Mouse (Mus musculus): ENCODE data around the gene Lama2. TPM values are rescaled to one million over a fixed set of nuclear protein-coding genes. Genes with fewer than 3 reads are reported as not detected.

Lama2 gene
- total and polyA plus RNA-seq, 3 experiments: not detected

DNA sequence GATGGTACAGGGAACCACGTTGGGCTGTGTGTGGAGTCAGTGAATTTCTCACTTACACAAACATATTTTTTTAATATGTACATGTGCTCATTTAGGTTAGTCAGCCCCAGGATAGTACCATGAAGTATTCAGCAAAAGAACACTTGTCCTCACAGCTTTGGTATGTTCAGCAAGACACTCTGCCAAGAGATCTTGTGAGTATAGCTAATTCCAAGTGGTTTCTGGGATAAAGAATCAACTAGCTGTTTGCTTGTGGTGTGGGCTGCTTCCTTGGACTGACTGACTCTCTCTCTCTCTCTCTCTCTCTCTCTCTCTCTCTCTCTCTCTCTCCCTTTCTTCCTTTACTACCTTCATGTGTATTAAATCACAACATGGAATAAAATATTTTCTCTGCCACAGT lies 241.3 kb downstream of the Lama2 start:
- TF ChIP-seq ETS1 (IDR thresholded peaks at IDR 0.05; ENCODE audit: low read depth, low read length) (no peak), CTCF (IDR thresholded peaks at IDR 0.05 in 2 of 3, conservative IDR thresholded peaks at IDR 0.05 in 1 of 3; ENCODE audit: control insufficient read depth in 1 of 3, insufficient read depth in 1 of 3, low read depth in 2 of 3, low read length in 3 of 3, poor library complexity in 1 of 3, severe bottlenecking in 1 of 3) (no peak), E2F4 (IDR thresholded peaks at IDR 0.05; ENCODE audit: borderline replicate concordance, low read depth, low read length) (no peak), MAZ (IDR thresholded peaks at IDR 0.05; ENCODE audit: low read depth, low read length) (no peak), MAX (IDR thresholded peaks at IDR 0.05; ENCODE audit: low read length) (no peak), UBTF (IDR thresholded peaks at IDR 0.05; ENCODE audit: borderline replicate concordance, insufficient read depth, low read depth, low read length) (no peak), NELFE (IDR thresholded peaks at IDR 0.05; ENCODE audit: low read depth, low read length) (no peak), BHLHE40 (IDR thresholded peaks at IDR 0.05; ENCODE audit: borderline replicate concordance, low read depth, low read length) (no peak), POLR2AphosphoS5 (IDR thresholded peaks at IDR 0.05; ENCODE audit: borderline replicate concordance, low read depth, low read length) (no peak), GATA1 (IDR thresholded peaks at IDR 0.05; ENCODE audit: low read depth, low read length) (no peak), ZKSCAN1 (IDR thresholded peaks at IDR 0.05; ENCODE audit: low read depth, low read length) (no peak)

DNA sequence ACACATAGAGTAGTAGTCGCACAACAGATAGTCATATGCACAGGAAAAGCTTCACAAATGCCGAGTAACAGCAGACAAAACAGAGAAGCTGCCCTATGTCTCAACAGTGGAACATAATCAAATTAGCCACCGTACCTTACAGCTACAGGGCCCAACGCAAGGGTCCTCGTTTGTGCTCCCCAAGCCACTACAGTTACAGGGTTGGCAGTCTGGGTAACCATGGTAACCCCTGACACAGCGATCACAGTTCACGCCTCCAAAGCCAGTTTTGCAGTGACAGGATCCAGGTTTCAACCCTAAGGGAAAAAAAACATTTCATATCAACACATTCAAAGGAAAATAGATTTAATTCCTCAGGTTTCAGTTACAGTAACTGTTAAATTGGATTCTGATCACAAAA lies 275.3 kb downstream of the Lama2 start:
- no peaks in the 10 kb centered on the region for H3K27me3 ChIP-seq (ENCODE audit: control insufficient read depth in 1 of 2, insufficient read depth in 2 of 2, low read length in 2 of 2)
- TF ChIP-seq CHD2 (IDR thresholded peaks at IDR 0.05; ENCODE audit: low read length) (no peak), ZC3H11A (IDR thresholded peaks at IDR 0.05; ENCODE audit: low read depth, low read length) (no peak), ELF1 (IDR thresholded peaks at IDR 0.05; ENCODE audit: low read depth, low read length) (no peak), E2F4 (IDR thresholded peaks at IDR 0.05; ENCODE audit: borderline replicate concordance, low read depth, low read length) (no peak), JUND (IDR thresholded peaks at IDR 0.05; ENCODE audit: low read depth, low read length) (no peak), MAZ (IDR thresholded peaks at IDR 0.05; ENCODE audit: low read depth, low read length) (no peak), POLR2AphosphoS2 (IDR thresholded peaks at IDR 0.05; ENCODE audit: low read length) (no peak), MAFK (IDR thresholded peaks at IDR 0.05; ENCODE audit: borderline replicate concordance, low read depth, low read length) (no peak), USF1 (IDR thresholded peaks at IDR 0.05; ENCODE audit: low read depth, low read length) (no peak), POLR2AphosphoS5 (IDR thresholded peaks at IDR 0.05; ENCODE audit: borderline replicate concordance, low read depth, low read length) (no peak), BHLHE40 (IDR thresholded peaks at IDR 0.05; ENCODE audit: borderline replicate concordance, low read depth, low read length) (no peak), NRF1 (IDR thresholded peaks at IDR 0.05; ENCODE audit: insufficient read depth, low read depth, low read length, poor library complexity, severe bottlenecking) (no peak), GABPA (IDR thresholded peaks at IDR 0.05; ENCODE audit: low read depth, low read length) (no peak), MYC (IDR thresholded peaks at IDR 0.05; ENCODE audit: low read depth, low read length) (no peak), SMC3 (IDR thresholded peaks at IDR 0.05; ENCODE audit: low read depth, low read length) (no peak), RAD21 (IDR thresholded peaks at IDR 0.05; ENCODE audit: low read depth, low read length) (no peak)
- H3K79me2 ChIP-seq (ENCODE audit: control insufficient read depth, insufficient read depth, low read length, poor library complexity): no peaks in the 10 kb centered on the region
- no peak overlapping the region for H3K9ac ChIP-seq (ENCODE audit: control insufficient read depth, low read depth, low read length, poor library complexity, severe bottlenecking)
- no peaks in the 10 kb centered on the region for H3K9me3 ChIP-seq (replicated peaks; ENCODE audit: insufficient read depth, low read length)
- H3K36me3 ChIP-seq (ENCODE audit: control insufficient read depth in 1 of 2, insufficient read depth in 2 of 2, low read length in 2 of 2): no peaks in the 10 kb centered on the region
- no peak overlapping the region for H3K27ac ChIP-seq (ENCODE audit: control insufficient read depth, low read depth, low read length)
- no peaks in the 10 kb centered on the region for H3K4me1 ChIP-seq (ENCODE audit: control insufficient read depth in 1 of 2, insufficient read depth in 2 of 2, low read length in 2 of 2)
- no peak overlapping the region for H3K4me3 ChIP-seq (ENCODE audit: control insufficient read depth in 1 of 2, insufficient read depth in 1 of 2, low read depth in 2 of 2, low read length in 2 of 2)
- DNase-seq (ENCODE audit: low read depth, low spot score): no peak

More for the DNA sequence above, 241.3 kb downstream of the Lama2 start:
- Histone ChIP-seq H3K4me3 (ENCODE audit: control insufficient read depth in 1 of 2, insufficient read depth in 1 of 2, low read depth in 2 of 2, low read length in 2 of 2) (no peak overlapping the region), H3K79me2 (ENCODE audit: control insufficient read depth, insufficient read depth, low read length, poor library complexity) (no peaks in the 10 kb centered on the region), H3K4me1 (ENCODE audit: control insufficient read depth in 1 of 2, insufficient read depth in 2 of 2, low read length in 2 of 2) (no peaks in the 10 kb centered on the region), H3K27me3 (ENCODE audit: control insufficient read depth in 1 of 2, insufficient read depth in 2 of 2, low read length in 2 of 2) (no peaks in the 10 kb centered on the region), H3K36me3 (ENCODE audit: control insufficient read depth in 1 of 2, insufficient read depth in 2 of 2, low read length in 2 of 2) (no peaks in the 10 kb centered on the region), H3K9me3 (replicated peaks; ENCODE audit: insufficient read depth, low read length) (no peaks in the 10 kb centered on the region), H3K9ac (ENCODE audit: control insufficient read depth, low read depth, low read length, poor library complexity, severe bottlenecking) (no peak overlapping the region), H3K27ac (ENCODE audit: control insufficient read depth, low read depth, low read length) (no peak overlapping the region)
- DNase-seq (ENCODE audit: low read depth, low spot score): no peak

All from MEL (cell line).